Mouse (Mus musculus) forebrain, embryonic 13.5 days (tissue): ENCODE results near the gene Tnni1. TPM values are rescaled to one million over a fixed set of nuclear protein-coding genes. Genes with fewer than 3 reads are reported as not detected.

Experiments
- ATAC-seq: fragments of 200-750 bp; cut with Nextera tagmentation; 2 replicates; pipeline ENCODE4 v1.8.0; 2017
- H3K27ac ChIP-seq: fragments of 300-500 bp; sonication (generic); 2 replicates; pipeline ENCODE4 v1.5.1; 2015; ENCODE audit warnings: inconsistent platforms, mild to moderate bottlenecking, moderate library complexity
- H3K27me3 ChIP-seq: fragments of 300-500 bp; sonication (generic); 2 replicates; pipeline ENCODE4 v1.6.1; 2015; ENCODE audit warnings: mild to moderate bottlenecking, inconsistent platforms
- H3K36me3 ChIP-seq: fragments of 300-500 bp; sonication (generic); 2 replicates; pipeline ENCODE4 v1.6.1; 2015; ENCODE audit warnings: mild to moderate bottlenecking, inconsistent platforms; ENCODE audit not compliant: poor library complexity, severe bottlenecking
- H3K4me1 ChIP-seq: fragments of 300-500 bp; sonication (generic); 2 replicates; pipeline ENCODE4 v1.6.1; 2015; ENCODE audit warnings: inconsistent platforms
- H3K4me2 ChIP-seq: fragments of 300-500 bp; sonication (generic); 2 replicates; pipeline ENCODE4 v1.6.1; 2015; ENCODE audit warnings: inconsistent platforms, mild to moderate bottlenecking, moderate library complexity
- H3K4me3 ChIP-seq: fragments of 300-500 bp; sonication (generic); 2 replicates; pipeline ENCODE4 v1.5.1; 2015; ENCODE audit warnings: mild to moderate bottlenecking, inconsistent platforms
- H3K9ac ChIP-seq: fragments of 300-500 bp; sonication (generic); 2 replicates; pipeline ENCODE4 v1.6.1; 2015; ENCODE audit warnings: mild to moderate bottlenecking, inconsistent platforms
- H3K9me3 ChIP-seq: fragments of 300-500 bp; sonication (generic); replicated peaks from 2 replicates; pipeline ENCODE4 v1.6.1; 2016; ENCODE audit warnings: inconsistent platforms
- WGBS: fragments of 180-500 bp; shearing (Covaris S2); methylation state at CpG from one replicate; pipeline ENCODE4 v1.1.7; 2015; 5-methylcytosine and 5-hydroxymethylcytosine counted together
- polyA plus RNA-seq: library from polyadenylated mRNA; unstranded; fragments of >200 nt; fragmentation: Nextera tagmentation; extraction: Ambion mirVana; gene quantifications from 2 replicates; pipeline ENCODE4 v1.2.1, GENCODE M21; 2015

Tnni1 gene
- polyA plus RNA-seq, 1 experiment from 2014 or later = 0.37 TPM

DNA sequence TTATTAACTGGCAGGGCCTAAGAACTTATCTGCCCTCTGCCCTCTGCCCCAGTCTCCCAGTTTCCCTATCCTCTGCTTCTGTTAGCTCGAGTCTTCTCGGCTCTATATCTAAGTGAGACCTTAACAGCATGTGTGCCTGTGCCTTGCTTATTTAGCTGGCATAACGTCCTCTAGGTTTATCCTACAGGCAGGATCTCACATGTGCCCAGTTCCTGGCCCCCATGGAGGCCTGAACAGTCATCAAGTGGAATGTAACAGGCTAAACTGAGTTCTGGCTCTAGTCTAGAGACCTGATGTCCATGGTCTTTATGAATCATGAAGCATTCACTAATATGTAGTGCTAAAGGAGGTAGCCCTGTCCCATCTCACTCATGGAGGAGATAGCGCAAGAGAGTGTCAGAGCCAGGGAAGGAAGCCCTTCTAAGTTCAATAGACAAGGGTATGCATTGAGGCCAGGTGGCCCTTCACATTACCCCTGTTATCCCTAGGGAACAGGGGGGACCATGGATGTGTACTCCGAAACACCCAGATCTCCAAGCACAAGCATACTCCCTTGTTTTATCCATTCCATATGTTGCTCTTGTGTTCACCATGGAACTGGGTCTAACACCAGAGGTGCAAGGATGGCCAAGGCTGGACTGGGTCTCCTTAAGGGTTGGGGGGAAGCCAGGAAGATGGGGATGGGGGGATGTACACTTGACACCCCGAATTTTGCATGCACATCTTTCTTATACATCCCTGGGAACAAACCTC lies 75.5 kb downstream of the Tnni1 start:
- no peaks in the 10 kb centered on the region for H3K27me3 ChIP-seq
- H3K4me1 ChIP-seq = peaks cover 15% of the 10 kb centered on the region
- H3K9ac ChIP-seq = no peak overlapping the region
- WGBS = 91% methylated on average over 6 of the region's 6 CpGs
- H3K4me3 ChIP-seq = no peak overlapping the region
- H3K36me3 ChIP-seq = no peaks in the 10 kb centered on the region
- no peak overlapping the region for H3K27ac ChIP-seq
- ATAC-seq = no peak
- H3K4me2 ChIP-seq = no peak overlapping the region
- H3K9me3 ChIP-seq = no peaks in the 10 kb centered on the region

DNA sequence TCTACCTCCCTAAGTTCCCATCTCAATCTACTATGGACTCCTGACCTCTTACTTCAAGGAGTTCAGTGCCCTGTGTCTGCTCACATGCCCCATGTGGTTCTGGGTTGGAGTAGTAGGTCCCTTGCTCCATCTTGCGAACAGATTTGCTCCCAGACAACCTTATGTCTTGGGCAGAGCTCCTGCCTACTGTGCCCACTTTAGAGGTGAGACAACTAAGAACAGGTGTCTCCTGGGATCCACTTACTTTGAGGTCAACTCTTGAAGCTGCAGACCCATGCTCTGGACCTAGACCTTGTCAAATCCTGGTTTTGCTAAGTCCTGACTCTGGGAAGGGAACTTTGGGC lies 76.1 kb downstream of the Tnni1 start:
- Histone ChIP-seq H3K4me2 (no peak overlapping the region), H3K27ac (no peak overlapping the region), H3K27me3 (no peaks in the 10 kb centered on the region), H3K9ac (no peak overlapping the region), H3K4me3 (no peak overlapping the region), H3K9me3 (no peaks in the 10 kb centered on the region), H3K36me3 (no peaks in the 10 kb centered on the region), H3K4me1 (peaks cover 15% of the 10 kb centered on the region)
- 94% methylated on average over 1 of the region's 1 CpGs for WGBS
- no peak for ATAC-seq

- Histone ChIP-seq H3K27me3 (no peaks in the 10 kb centered on the region), H3K9ac (no peak overlapping the region), H3K36me3 (no peaks in the 10 kb centered on the region), H3K4me1 (peaks cover 15% of the 10 kb centered on the region), H3K9me3 (no peaks in the 10 kb centered on the region), H3K27ac (no peak overlapping the region), H3K4me2 (no peak overlapping the region), H3K4me3 (no peak overlapping the region)
- ATAC-seq = no peak
- 72% methylated on average over 4 of the region's 4 CpGs for WGBS
These were observed 76.8 kb downstream of the Tnni1 start for GRCm38 (mm10) chr1:135856070-135856469.

DNA sequence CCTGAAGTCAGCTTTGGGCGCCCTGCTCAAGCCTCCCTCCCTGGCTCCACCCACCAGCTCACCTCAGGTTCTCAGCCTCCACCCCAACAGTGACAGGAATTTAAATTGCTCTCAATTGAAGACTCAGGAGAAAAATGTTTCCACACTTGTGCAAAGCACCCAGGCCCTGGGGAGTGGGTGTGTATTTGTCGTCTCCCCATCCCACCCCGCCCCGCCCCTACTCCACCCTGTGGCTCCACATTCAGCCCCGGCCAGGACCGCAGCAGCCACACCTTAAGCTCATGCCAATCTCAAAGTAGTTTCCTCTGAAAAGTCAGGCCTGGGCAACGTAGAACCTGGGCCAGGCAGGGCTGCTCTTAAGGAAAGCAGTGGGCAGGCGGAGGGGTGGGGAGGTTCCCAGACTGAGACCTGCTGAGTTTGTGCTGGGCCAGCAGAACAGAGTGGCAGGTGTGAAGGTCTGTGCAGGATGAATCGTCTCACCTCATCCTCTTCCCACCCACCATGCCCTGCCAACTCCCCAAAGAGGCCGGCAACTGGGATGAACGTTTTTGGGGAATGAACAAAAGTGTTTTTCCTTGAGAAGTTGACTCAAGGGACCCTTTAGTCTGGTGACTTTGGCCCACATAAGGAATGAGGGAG lies 78.0 kb downstream of the Tnni1 start:
- Histone ChIP-seq H3K27ac (no peak overlapping the region), H3K4me1 (peaks cover 5% of the 10 kb centered on the region), H3K4me3 (no peak overlapping the region), H3K36me3 (no peaks in the 10 kb centered on the region), H3K9ac (no peak overlapping the region), H3K9me3 (no peaks in the 10 kb centered on the region), H3K4me2 (no peak overlapping the region), H3K27me3 (no peaks in the 10 kb centered on the region)
- no peak for ATAC-seq
- 67% methylated on average over 11 of the region's 11 CpGs for WGBS

DNA sequence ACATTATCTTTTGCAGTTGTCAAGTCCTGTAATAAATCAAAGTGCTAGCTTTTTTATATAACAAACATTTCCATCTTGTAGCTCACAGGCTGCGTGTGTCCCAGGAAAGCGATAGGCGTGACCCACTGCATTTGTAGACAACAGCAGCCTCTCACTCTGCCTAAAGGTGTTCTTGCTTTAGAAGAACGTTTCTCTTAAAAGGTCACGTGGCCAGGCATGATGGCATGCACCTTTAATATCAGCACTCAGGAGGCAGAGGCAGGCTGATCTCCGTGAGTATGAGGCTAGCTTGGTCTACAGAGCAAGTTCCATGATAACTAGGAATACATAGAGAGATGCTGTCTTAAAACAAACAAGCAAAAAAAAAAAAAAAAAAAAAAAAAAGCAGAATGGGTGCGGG lies 79.3 kb downstream of the Tnni1 start:
- ATAC-seq = no peak
- no peaks in the 10 kb centered on the region for H3K36me3 ChIP-seq
- H3K27ac ChIP-seq = no peak overlapping the region
- no peaks in the 10 kb centered on the region for H3K27me3 ChIP-seq
- H3K4me1 ChIP-seq = no peaks in the 10 kb centered on the region
- no peak overlapping the region for H3K4me2 ChIP-seq
- no peak overlapping the region for H3K4me3 ChIP-seq
- H3K9ac ChIP-seq = no peak overlapping the region
- WGBS = 92% methylated on average over 7 of the region's 7 CpGs
- no peaks in the 10 kb centered on the region for H3K9me3 ChIP-seq

Other genes with a start within 250 kb of the Tnni1 start
- gene Nav1, start 172.1 kb upstream of the Tnni1 start, polyA plus RNA-seq = 30.6 and 33.3 TPM in 2 replicates
- 19.8 and 21.7 TPM in 2 replicates for gene Csrp1, start 59.4 kb upstream of the Tnni1 start, polyA plus RNA-seq
- 12.1 TPM in 2 replicates for gene Phlda3, start 13.3 kb upstream of the Tnni1 start, polyA plus RNA-seq
- gene Lad1, start 39.2 kb downstream of the Tnni1 start, polyA plus RNA-seq = 0.11 and 0.36 TPM in 2 replicates
- gene Tnnt2, start 56.9 kb downstream of the Tnni1 start, polyA plus RNA-seq = 0.36 and 9.2 TPM in 2 replicates
- not detected in 2 replicates for gene Pkp1, start 139.8 kb downstream of the Tnni1 start, polyA plus RNA-seq
- gene Igfn1, start 226.9 kb downstream of the Tnni1 start, polyA plus RNA-seq = not detected in 2 replicates
- gene Tmem9, start 228.7 kb downstream of the Tnni1 start, polyA plus RNA-seq = 130 and 149 TPM in 2 replicates